Comparison of ENCODE assay signal across 21 mouse cellular contexts in the genomic region with DNA sequence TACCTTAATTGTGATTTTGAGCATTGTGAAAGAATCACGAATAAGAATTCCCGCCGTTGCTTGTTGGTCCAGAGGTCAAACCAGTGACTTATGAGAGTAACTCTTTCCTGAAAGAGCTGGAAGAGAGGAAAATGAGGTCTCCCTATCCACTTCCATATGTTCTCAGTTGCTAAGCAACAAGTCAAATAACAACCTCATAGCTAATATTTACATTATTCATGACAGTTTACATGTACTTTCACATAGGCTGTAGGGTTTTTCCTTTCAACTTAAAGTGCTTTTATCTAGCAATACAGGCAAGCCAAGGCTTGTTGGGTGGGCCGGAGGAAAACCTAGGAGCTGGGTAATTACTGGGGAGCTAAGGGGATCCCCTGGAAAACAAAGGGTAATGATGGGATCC. TPM values are rescaled to one million over a fixed set of nuclear protein-coding genes. Genes with fewer than 3 reads are reported as not detected.
"Had no signal": no experiment of that assay in that cellular context is flagged by ENCODE, and none has a peak within 500 bp of the region (broad histone marks: within the 10 kb centered on the region; RNA-seq: fewer than 3 reads in every experiment).

No protein-coding gene starts in this region.

- DNase-seq: kidney, adult 11 months; kidney, adult 8-10 months; kidney, postnatal 10 days; kidney, postnatal 36 days; layer of hippocampus, postnatal 36 days; liver, embryonic 13.5 days; lung, adult 2 months; lung, postnatal 14 days; retina, postnatal 1 day; right cerebral cortex, postnatal 25 days; spleen, adult 18-20 months; thymus, postnatal 25 days had no signal

- ATAC-seq: intestine, embryonic 15.5 days; midbrain, embryonic 13.5 days had no signal

- H3K36me3 ChIP-seq: intestine, embryonic 15.5 days; kidney, embryonic 15.5 days; liver, embryonic 13.5 days; midbrain, embryonic 13.5 days; neural tube, embryonic 13.5 days had no signal

- H3K9me3 ChIP-seq: intestine, embryonic 15.5 days; kidney, embryonic 15.5 days; midbrain, embryonic 13.5 days; neural tube, embryonic 13.5 days had no signal

- H3K27me3 ChIP-seq: intestine, embryonic 15.5 days; kidney, embryonic 15.5 days; liver, embryonic 13.5 days; midbrain, embryonic 13.5 days; neural tube, embryonic 13.5 days had no signal

- H3K27ac ChIP-seq: intestine, embryonic 15.5 days; kidney, embryonic 15.5 days; left cerebral cortex, adult 2 months; liver, embryonic 13.5 days; macrophage; midbrain, embryonic 13.5 days; neural tube, embryonic 13.5 days had no signal

- H3K9ac ChIP-seq: intestine, embryonic 15.5 days; kidney, embryonic 15.5 days; liver, embryonic 13.5 days; midbrain, embryonic 13.5 days; neural tube, embryonic 13.5 days had no signal

- H3K4me2 ChIP-seq: intestine, embryonic 15.5 days; kidney, embryonic 15.5 days; liver, embryonic 13.5 days; midbrain, embryonic 13.5 days; neural tube, embryonic 13.5 days had no signal

- H3K4me3 ChIP-seq: intestine, embryonic 15.5 days; kidney, embryonic 15.5 days; left cerebral cortex, adult 2 months; liver, embryonic 13.5 days; midbrain, embryonic 13.5 days; myocyte; neural tube, embryonic 13.5 days had no signal

- H3K4me1 ChIP-seq: intestine, embryonic 15.5 days; liver, embryonic 13.5 days; neural tube, embryonic 13.5 days had no signal

RNA-seq across cellular contexts. Expression of a gene that starts 10.8 kb away (rescaled TPM):
- polyA plus RNA-seq: liver, adult 2 months; liver, embryonic 16.5 days had no signal
